Mouse (Mus musculus): ENCODE data around the gene Farsb. TPM values are rescaled to one million over a fixed set of nuclear protein-coding genes. Genes with fewer than 3 reads are reported as not detected.

The Farsb gene
- total RNA-seq, 2 experiments from 2014 or later = 47.6 to 48.3 TPM

DNA sequence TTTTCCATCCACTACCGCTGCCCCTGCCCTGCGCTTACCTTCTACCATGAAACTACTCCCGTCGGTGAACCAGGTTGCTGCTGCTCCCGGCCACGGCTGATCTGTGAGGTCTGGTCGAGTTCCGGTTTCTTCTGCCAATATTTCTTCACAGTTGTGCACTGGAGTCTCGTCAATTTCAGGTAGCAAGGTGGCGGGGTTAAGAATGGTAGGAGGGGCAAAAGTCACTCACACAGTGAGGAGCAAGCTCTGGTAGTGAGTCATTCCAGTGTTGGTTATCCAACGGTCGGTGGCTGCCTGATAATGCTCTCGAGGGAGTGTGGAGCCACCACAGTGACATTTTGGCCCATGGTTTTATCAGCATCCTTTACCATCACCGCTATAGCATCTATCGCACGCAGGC is 12.3 kb upstream of the Farsb start:
- DNase-seq = no peak
- intact Hi-C loops (cut with DNase I) = no loop called here

- no peak for DNase-seq
Measured at GRCm38 (mm10) chr1:78490143-78490542, 1.4 kb upstream of the Farsb start.

GRCm38 (mm10) chr1:78488427-78488751 is 308 bp downstream of the Farsb start:
- intact Hi-C loops (cut with DNase I) = loop anchor here (5.0 kb wide), 1 partner anchor 164 kb away; no protein-coding TSS in a partner anchor
- DNase-seq = no peak

More at GRCm38 (mm10) chr1:78490143-78490542, 1.4 kb upstream of the Farsb start:
- intact Hi-C loops (cut with DNase I) = no loop called here

DNA sequence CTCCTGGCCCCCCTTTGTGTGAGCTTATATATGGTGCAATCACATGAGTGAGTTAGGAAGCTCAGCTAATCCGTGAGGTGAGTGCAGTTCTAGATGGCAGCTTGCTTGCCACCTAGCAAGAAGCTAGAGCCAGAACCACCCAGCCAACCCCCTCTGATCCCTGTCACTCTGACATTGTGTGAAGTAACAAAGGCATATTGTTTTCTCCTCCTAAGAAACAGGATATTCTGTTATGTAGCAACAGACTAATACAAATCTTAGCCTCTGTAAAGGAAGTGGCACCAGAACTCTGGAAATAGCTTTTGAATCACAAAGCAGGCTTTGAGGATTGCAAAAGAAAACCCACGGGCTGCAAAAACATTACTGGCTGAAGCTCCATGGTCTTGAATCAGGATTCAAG is 4.3 kb downstream of the Farsb start:
- intact Hi-C loops (cut with DNase I) = no loop called here
- DNase-seq = no peak

- intact Hi-C loops (cut with DNase I) = no loop called here
- no peak for DNase-seq
Measured at GRCm38 (mm10) chr1:78483430-78483829, 5.3 kb downstream of the Farsb start.

DNA sequence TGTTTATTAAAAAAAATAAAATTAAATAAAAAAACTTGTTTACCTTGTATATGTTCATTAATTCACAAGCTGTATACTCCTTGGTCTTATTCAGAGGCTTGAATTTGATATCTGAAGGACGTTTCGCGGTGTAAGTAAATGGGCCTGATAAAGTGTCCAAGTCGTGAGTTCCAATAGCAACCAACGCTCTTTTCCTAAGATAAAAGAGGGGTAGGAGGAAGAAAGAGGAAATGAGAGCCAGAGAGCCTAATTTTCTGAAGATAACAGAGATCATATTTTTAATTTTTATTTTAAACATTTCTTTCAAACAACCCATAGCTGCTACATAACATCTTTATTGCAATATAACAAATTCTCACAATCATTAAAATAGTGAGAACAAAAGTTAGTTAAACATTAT is 16.3 kb downstream of the Farsb start:
- intact Hi-C loops (cut with DNase I) = no loop called here
- DNase-seq = no peak

DNA sequence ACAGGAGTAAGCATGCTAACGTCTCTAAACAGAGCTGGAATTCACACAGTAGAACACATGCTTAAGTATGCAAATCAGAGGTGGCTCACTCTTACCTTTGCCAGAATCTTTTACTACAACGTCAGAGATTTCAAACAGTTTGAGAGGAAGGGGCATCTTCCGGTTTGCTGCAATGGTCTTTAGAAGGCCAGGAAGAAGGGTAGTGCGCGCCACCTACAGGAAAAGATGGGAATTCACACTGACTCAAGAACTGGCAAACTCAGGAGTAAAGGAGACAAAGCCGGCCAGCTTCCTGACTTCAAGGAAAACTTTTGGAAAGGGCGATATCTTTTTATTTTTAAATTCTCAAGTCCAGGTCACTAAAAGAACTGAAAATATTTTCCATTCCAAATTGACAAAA is 34.0 kb downstream of the Farsb start:
- DNase-seq = peak; percentile 11 to 45
- intact Hi-C loops (cut with DNase I) = no loop called here

DNA sequence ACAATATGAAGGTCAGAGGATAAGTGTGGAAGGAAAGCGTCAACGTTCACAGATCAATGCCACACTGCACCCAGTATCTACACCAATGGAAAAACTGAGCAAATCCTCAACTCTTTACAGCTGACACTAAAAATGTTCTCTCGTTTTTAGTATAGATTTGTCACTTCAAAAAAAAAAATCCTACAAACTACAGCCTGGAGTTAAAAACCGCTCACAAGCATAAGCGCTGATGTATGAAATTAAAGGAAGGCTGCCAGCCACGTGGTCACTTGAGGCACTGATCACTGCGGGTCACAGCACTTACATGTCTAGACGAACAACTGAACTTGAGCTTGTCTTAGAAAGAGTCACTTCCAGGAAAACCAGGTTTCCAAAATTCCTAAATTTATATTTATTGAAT is 34.8 kb downstream of the Farsb start:
- DNase-seq = no peak
- intact Hi-C loops (cut with DNase I) = no loop called here

DNA sequence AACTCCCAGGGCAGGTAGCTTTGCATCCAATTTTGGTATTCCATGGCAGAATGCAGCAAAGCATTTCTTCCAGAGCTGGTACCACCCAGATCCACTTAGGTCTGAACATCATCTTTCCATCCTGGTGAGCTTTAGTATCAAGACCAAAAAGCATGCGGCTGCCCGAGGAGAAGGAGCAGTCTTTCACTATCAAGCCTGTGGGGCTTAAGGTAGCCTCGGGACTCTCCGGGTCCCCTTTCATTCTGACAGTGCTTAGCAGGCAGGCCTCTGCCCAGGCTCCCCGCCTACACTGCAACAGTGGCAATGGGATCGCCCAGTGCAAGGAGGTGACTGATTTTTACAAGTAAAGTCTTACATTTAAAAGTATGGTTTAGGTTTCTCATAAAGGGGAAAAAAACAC is 36.2 kb downstream of the Farsb start:
- intact Hi-C loops (cut with DNase I) = no loop called here
- no peak for DNase-seq

DNA sequence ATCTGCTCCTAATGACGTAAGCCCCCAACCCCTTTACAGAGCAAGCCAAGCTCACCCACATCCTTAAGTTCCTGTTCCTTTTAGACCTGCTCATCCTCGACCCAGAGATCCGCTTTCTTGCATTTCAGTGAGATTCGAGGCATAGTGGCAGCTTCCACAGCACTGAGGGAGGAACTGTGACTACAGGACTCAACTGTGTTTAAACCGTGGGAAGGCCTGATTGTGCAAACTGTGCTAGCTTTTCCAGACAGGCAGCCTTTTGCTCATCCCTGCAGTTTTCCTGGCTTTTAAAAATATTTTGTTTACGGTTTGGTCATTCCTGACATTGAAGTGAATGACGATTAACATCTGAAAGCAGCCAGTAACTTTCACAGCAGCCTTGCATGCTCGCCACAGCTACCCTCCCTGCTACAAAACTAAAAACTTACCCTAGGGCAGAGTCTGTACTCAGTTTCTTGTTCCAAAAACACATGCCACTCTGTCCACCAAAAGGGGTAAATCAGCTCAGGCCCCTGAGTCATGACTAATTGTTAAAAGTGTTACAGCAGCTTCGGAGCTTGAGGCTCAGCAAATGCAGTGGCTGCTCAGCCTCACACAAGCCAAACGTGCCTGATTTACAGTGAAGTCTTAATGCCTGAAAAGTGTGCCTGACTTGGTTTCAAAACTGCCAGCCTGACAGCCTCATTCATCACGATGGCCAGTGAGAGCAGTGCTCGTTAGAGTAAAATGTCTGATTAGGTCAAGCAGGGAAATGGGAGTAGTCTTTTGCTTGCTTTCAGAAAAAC is 37.4 kb downstream of the Farsb start:
- intact Hi-C loops (cut with DNase I) = no loop called here

GRCm38 (mm10) chr1:78448091-78448490 is 40.6 kb downstream of the Farsb start:
- DNase-seq = no peak
- intact Hi-C loops (cut with DNase I) = no loop called here

More for the DNA sequence above, 37.4 kb downstream of the Farsb start:
- DNase-seq = no peak

DNA sequence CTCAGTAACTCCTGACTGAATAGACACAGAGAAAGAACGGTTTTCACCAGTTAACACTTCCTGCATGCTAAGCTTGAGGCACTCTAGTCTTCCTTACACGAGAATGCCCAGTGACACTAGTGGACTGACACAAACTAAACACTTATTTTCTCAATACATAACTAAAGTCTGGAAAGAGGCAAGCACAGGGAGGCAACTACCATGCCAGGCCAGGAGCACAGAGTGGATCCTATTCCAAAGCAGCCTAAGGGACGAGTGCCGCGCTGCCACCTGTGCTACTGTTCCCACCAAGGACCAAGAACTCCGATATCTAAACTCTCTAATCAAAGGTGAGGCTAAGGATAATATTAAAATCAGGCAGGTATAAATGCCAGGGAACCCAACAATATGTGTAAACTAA is 42.0 kb downstream of the Farsb start:
- no peak for DNase-seq

DNA sequence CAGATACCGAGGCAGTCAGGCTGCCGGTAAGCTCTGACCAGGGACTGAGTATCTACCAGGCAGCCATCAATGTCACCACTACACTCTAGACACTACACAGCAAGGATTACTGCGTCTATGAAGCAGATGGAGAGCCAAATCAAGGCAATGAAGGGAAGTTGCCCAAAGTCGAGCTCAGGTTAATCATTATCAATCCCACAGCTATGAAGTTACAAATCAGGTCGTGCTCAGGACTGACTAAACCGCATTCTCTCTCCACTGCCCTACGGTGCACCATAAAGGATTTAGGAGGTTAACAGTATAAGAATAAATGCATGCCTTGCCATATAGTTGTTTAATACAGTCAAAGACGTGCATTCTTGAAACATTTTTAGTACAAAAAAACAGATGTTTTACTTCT is 42.5 kb downstream of the Farsb start:
- intact Hi-C loops (cut with DNase I) = no loop called here
- no peak for DNase-seq

More for the DNA sequence above, 42.0 kb downstream of the Farsb start:
- intact Hi-C loops (cut with DNase I) = no loop called here

- intact Hi-C loops (cut with DNase I) = no loop called here
- no peak for DNase-seq
Measured at GRCm38 (mm10) chr1:78443056-78443455, 45.6 kb downstream of the Farsb start.

DNA sequence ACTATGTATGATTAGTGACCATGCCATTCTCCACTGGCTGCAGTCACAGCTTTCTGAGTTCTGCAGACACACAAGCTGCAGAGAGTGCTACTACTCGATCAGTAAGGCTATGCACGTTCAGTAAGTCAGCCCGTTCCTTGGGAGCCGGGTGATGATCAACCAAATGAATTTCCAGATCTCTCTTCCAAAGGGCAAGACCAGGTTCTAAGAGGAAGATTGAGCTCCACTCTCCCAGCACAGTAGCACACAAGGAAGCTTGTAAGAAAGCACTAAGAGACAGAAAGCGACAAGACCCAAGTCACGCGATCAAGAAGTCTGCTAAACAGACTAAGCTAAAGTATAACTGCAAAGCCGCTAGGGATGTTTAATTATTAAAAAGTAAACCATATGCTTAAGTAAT is 48.0 kb downstream of the Farsb start:
- intact Hi-C loops (cut with DNase I) = no loop called here
- DNase-seq = no peak

- intact Hi-C loops (cut with DNase I) = no loop called here
- DNase-seq = no peak
Measured at GRCm38 (mm10) chr1:78437150-78437549, 51.5 kb downstream of the Farsb start.

GRCm38 (mm10) chr1:78436445-78436844 is 52.3 kb downstream of the Farsb start:
- DNase-seq = no peak
- intact Hi-C loops (cut with DNase I) = no loop called here

DNA sequence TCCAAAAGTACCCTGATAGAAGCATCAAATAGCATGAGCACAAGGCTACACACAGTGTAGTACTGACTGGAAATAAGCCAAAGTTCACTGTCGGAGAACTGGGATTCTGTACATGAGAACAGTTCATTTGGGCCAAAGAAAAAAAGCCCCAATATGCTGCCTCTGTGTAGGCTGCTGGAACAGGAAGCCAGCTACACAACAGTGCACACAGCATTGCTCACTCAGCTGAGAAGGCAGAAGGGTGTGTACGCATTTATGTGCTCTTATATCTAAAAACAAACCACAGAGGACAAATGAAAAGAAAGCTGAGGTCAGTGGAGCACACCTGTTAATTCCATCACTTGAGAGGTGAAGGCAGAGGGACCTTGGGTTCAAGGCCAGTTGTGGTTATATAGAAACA is 52.7 kb downstream of the Farsb start:
- intact Hi-C loops (cut with DNase I) = no loop called here
- no peak for DNase-seq

DNA sequence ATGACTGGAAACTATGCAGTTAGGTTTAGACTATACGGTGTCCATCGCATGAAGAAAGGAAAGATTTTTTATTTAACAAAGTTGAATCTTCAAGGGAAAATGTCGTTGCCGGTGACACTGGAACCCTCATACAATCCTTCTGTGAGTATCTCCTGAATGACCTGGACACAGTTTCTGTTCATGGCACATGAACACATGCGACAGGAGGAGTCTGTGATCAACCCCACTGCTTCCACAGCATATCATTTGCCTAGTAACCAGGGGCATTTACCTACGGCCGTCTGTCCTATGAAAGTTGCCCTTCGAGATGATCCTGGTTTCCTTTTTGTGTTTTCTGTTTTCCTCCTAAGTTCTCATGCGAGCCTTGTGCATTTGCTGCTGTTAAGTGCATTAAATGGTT is 55.2 kb downstream of the Farsb start:
- intact Hi-C loops (cut with DNase I) = no loop called here
- no peak for DNase-seq

DNA sequence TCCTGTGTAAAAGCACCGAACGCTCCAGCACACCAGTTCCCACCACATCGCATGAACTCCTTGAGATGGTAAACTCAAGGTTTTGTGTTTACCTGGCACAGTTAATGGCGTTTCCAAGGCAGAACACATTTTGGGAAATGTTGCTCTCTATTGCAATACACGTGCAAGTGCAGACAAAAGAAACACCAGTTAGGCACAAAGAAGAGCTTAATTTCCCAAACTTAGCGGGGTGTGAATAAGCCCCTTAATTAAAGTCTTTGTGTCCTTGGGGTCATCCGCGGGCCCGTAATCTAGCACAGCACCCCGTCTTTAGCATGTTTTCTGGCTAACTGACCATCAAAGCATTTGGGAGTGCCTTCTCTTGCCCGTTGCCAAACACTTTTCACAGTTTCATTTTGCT is 59.8 kb downstream of the Farsb start:
- intact Hi-C loops (cut with DNase I) = no loop called here
- DNase-seq = no peak

DNA sequence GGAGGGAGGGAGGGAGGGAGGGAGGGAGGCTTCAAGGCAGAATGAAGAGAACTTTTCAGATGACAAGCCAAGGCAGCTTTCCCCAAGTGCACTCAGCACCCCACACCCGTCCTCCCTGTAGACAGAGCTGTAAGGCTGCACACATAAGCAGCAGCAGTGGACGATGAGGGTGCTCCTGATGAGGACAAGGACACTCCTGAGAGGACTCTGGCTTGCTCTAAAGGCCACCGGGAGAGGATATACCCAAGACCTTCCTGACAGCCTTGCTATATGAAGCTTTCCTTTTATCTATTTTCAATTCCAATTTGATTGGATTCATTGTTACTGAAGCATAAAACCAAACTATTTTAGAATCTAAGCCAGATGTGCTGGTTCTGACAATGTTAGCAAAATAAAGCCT is 61.9 kb downstream of the Farsb start:
- DNase-seq = no peak
- intact Hi-C loops (cut with DNase I) = no loop called here

GRCm38 (mm10) chr1:78425793-78426700 is 62.6 kb downstream of the Farsb start:
- intact Hi-C loops (cut with DNase I) = no loop called here
- peak in 1 of 2 experiments; percentile 24 for DNase-seq

Measured in heart, postnatal 14 days (tissue).